Mouse (Mus musculus): ENCODE data around the gene Ptprd. TPM values are rescaled to one million over a fixed set of nuclear protein-coding genes. Genes with fewer than 3 reads are reported as not detected.

Ptprd gene
- total RNA-seq, 2 experiments from 2014 or later = 8.9 to 9.2 TPM

GRCm38 (mm10) chr4:76996172-76996571 lies 1215.6 kb downstream of the Ptprd start:
- intact Hi-C loops (cut with DNase I) = no loop called here
- no peak for DNase-seq (ENCODE audit: low spot score)

- no peak for DNase-seq (ENCODE audit: low spot score)
- intact Hi-C loops (cut with DNase I) = no loop called here
Measured at GRCm38 (mm10) chr4:76989961-76990360, 1221.8 kb downstream of the Ptprd start.

- no peak for DNase-seq (ENCODE audit: low spot score)
- intact Hi-C loops (cut with DNase I) = no loop called here
Measured at GRCm38 (mm10) chr4:76977056-76977809, 1234.5 kb downstream of the Ptprd start.

- intact Hi-C loops (cut with DNase I) = no loop called here
Measured at GRCm38 (mm10) chr4:76948251-76948650, 1263.5 kb downstream of the Ptprd start.

GRCm38 (mm10) chr4:76941382-76942360 lies 1270.1 kb downstream of the Ptprd start:
- intact Hi-C loops (cut with DNase I) = no loop called here
- no peak for DNase-seq (ENCODE audit: low spot score)

More at GRCm38 (mm10) chr4:76948251-76948650, 1263.5 kb downstream of the Ptprd start:
- DNase-seq (ENCODE audit: low spot score) = no peak

GRCm38 (mm10) chr4:76931559-76931958 lies 1280.2 kb downstream of the Ptprd start:
- DNase-seq (ENCODE audit: low spot score) = no peak
- intact Hi-C loops (cut with DNase I) = no loop called here

GRCm38 (mm10) chr4:76913532-76914150 lies 1298.1 kb downstream of the Ptprd start:
- no peak for DNase-seq (ENCODE audit: low spot score)
- intact Hi-C loops (cut with DNase I) = no loop called here

- intact Hi-C loops (cut with DNase I) = no loop called here
- no peak for DNase-seq (ENCODE audit: low spot score)
Measured at GRCm38 (mm10) chr4:76901692-76902091, 1310.1 kb downstream of the Ptprd start.

- DNase-seq (ENCODE audit: low spot score) = no peak
- intact Hi-C loops (cut with DNase I) = no loop called here
Measured at GRCm38 (mm10) chr4:76889669-76890068, 1322.1 kb downstream of the Ptprd start.

GRCm38 (mm10) chr4:76881610-76882009 lies 1330.2 kb downstream of the Ptprd start:
- intact Hi-C loops (cut with DNase I) = no loop called here
- DNase-seq (ENCODE audit: low spot score) = no peak

- intact Hi-C loops (cut with DNase I) = no loop called here
- no peak for DNase-seq (ENCODE audit: low spot score)
Measured at GRCm38 (mm10) chr4:76870971-76871370, 1340.8 kb downstream of the Ptprd start.

- intact Hi-C loops (cut with DNase I) = no loop called here
- no peak for DNase-seq (ENCODE audit: low spot score)
Measured at GRCm38 (mm10) chr4:76865585-76865984, 1346.2 kb downstream of the Ptprd start.

GRCm38 (mm10) chr4:76846265-76846664 lies 1365.5 kb downstream of the Ptprd start:
- intact Hi-C loops (cut with DNase I) = no loop called here
- no peak for DNase-seq (ENCODE audit: low spot score)

- intact Hi-C loops (cut with DNase I) = no loop called here
- no peak for DNase-seq (ENCODE audit: low spot score)
Measured at GRCm38 (mm10) chr4:76839016-76839415, 1372.7 kb downstream of the Ptprd start.

GRCm38 (mm10) chr4:76812138-76812537 lies 1399.6 kb downstream of the Ptprd start:
- intact Hi-C loops (cut with DNase I) = no loop called here
- no peak for DNase-seq (ENCODE audit: low spot score)

- DNase-seq (ENCODE audit: low spot score) = no peak
- intact Hi-C loops (cut with DNase I) = no loop called here
Measured at GRCm38 (mm10) chr4:76802708-76803107, 1409.1 kb downstream of the Ptprd start.

- DNase-seq (ENCODE audit: low spot score) = no peak
- intact Hi-C loops (cut with DNase I) = no loop called here
Measured at GRCm38 (mm10) chr4:76798010-76799007, 1413.5 kb downstream of the Ptprd start.

GRCm38 (mm10) chr4:76785389-76785788 lies 1426.4 kb downstream of the Ptprd start:
- no peak for DNase-seq (ENCODE audit: low spot score)
- intact Hi-C loops (cut with DNase I) = no loop called here

GRCm38 (mm10) chr4:76779558-76780124 lies 1432.1 kb downstream of the Ptprd start:
- DNase-seq (ENCODE audit: low spot score) = no peak
- intact Hi-C loops (cut with DNase I) = no loop called here
